Mouse (Mus musculus): Measurements from ENCODE around the gene Slc23a2. TPM values are rescaled to one million over a fixed set of nuclear protein-coding genes. Genes with fewer than 3 reads are reported as not detected.

Slc23a2 gene
- polyA plus RNA-seq, 1 experiment from 2014 or later: 10.0 TPM

- WGBS: 66% methylated on average over 5 of the region's 5 CpGs
- no peaks in the 10 kb centered on the region for H3K9me3 ChIP-seq
- H3K4me1 ChIP-seq: peaks cover 10% of the 10 kb centered on the region; the same call in 1 of the 2 replicates
- H3K27me3 ChIP-seq (replicated peaks): peaks cover 24% of the 10 kb centered on the region
- H3K4me3 ChIP-seq (replicated peaks): no peak overlapping the region
- peak overlapping the region; percentile 92 for H3K4me2 ChIP-seq
- no peak overlapping the region for H3K27ac ChIP-seq
- no peaks in the 10 kb centered on the region for H3K36me3 ChIP-seq
- no peak overlapping the region for H3K9ac ChIP-seq
- no peak for ATAC-seq (ENCODE audit: insufficient read depth, low FRiP score, low read depth)
These were observed 117.5 kb downstream of the Slc23a2 start for GRCm38 (mm10) chr2:132027366-132027765.

GRCm38 (mm10) chr2:132024028-132024427, 120.9 kb downstream of the Slc23a2 start:
- Histone ChIP-seq H3K36me3 (no peaks in the 10 kb centered on the region), H3K27ac (no peak overlapping the region), H3K9ac (no peak overlapping the region), H3K4me3 (replicated peaks) (no peak overlapping the region), H3K27me3 (replicated peaks) (peaks cover 18% of the 10 kb centered on the region), H3K4me1 (peaks cover 4% of the 10 kb centered on the region; the same call in 1 of the 2 replicates), H3K4me2 (no peak overlapping the region), H3K9me3 (no peaks in the 10 kb centered on the region)
- 60% methylated on average over 4 of the region's 4 CpGs for WGBS
- no peak for ATAC-seq (ENCODE audit: insufficient read depth, low FRiP score, low read depth)

GRCm38 (mm10) chr2:132022621-132023020, 122.3 kb downstream of the Slc23a2 start:
- Histone ChIP-seq H3K4me3 (replicated peaks) (no peak overlapping the region), H3K9me3 (no peaks in the 10 kb centered on the region), H3K4me2 (no peak overlapping the region), H3K9ac (no peak overlapping the region), H3K36me3 (no peaks in the 10 kb centered on the region), H3K4me1 (peaks cover 4% of the 10 kb centered on the region; the same call in 1 of the 2 replicates), H3K27me3 (replicated peaks) (peaks cover 5% of the 10 kb centered on the region), H3K27ac (no peak overlapping the region)
- WGBS: 76% methylated on average over 8 of the region's 8 CpGs
- ATAC-seq (ENCODE audit: insufficient read depth, low FRiP score, low read depth): no peak

GRCm38 (mm10) chr2:132021616-132022015, 123.3 kb downstream of the Slc23a2 start:
- H3K4me1 ChIP-seq: peaks cover 4% of the 10 kb centered on the region; the same call in 1 of the 2 replicates
- H3K27me3 ChIP-seq (replicated peaks): no peaks in the 10 kb centered on the region
- 0 out of 2 replicates have a peak, but pooled peaks have one; percentile 41 for ATAC-seq (ENCODE audit: insufficient read depth, low FRiP score, low read depth)
- H3K9ac ChIP-seq: no peak overlapping the region
- WGBS: 80% methylated on average over 4 of the region's 4 CpGs
- peak overlapping the region; percentile 11; the same call in 1 of the 2 replicates for H3K27ac ChIP-seq
- no peak overlapping the region for H3K4me2 ChIP-seq
- no peaks in the 10 kb centered on the region for H3K9me3 ChIP-seq
- H3K4me3 ChIP-seq (replicated peaks): no peak overlapping the region
- H3K36me3 ChIP-seq: no peaks in the 10 kb centered on the region

GRCm38 (mm10) chr2:132020991-132021541, 123.8 kb downstream of the Slc23a2 start:
- H3K9me3 ChIP-seq: no peaks in the 10 kb centered on the region
- no peak overlapping the region for H3K4me3 ChIP-seq (replicated peaks)
- H3K4me2 ChIP-seq: no peak overlapping the region
- 41% methylated on average over 5 of the region's 5 CpGs for WGBS
- H3K36me3 ChIP-seq: no peaks in the 10 kb centered on the region
- ATAC-seq (ENCODE audit: insufficient read depth, low FRiP score, low read depth): 0 out of 2 replicates have a peak, but pooled peaks have one; percentile 24
- peak overlapping the region; percentile 63; the same call in 1 of the 2 replicates for H3K27ac ChIP-seq
- H3K9ac ChIP-seq: no peak overlapping the region
- H3K27me3 ChIP-seq (replicated peaks): no peaks in the 10 kb centered on the region
- peaks cover 4% of the 10 kb centered on the region; the same call in 1 of the 2 replicates for H3K4me1 ChIP-seq

GRCm38 (mm10) chr2:132020420-132020819, 124.5 kb downstream of the Slc23a2 start:
- Histone ChIP-seq H3K9ac (no peak overlapping the region), H3K36me3 (no peaks in the 10 kb centered on the region), H3K27ac (no peak overlapping the region), H3K27me3 (replicated peaks) (no peaks in the 10 kb centered on the region), H3K4me1 (peaks cover 4% of the 10 kb centered on the region; the same call in 1 of the 2 replicates), H3K9me3 (no peaks in the 10 kb centered on the region), H3K4me2 (no peak overlapping the region), H3K4me3 (replicated peaks) (no peak overlapping the region)
- 64% methylated on average over 7 of the region's 7 CpGs for WGBS
- ATAC-seq (ENCODE audit: insufficient read depth, low FRiP score, low read depth): no peak

GRCm38 (mm10) chr2:132019372-132019811, 125.5 kb downstream of the Slc23a2 start:
- Histone ChIP-seq H3K9ac (no peak overlapping the region), H3K9me3 (no peaks in the 10 kb centered on the region), H3K27me3 (replicated peaks) (no peaks in the 10 kb centered on the region), H3K36me3 (no peaks in the 10 kb centered on the region), H3K4me2 (no peak overlapping the region), H3K4me1 (peaks cover 4% of the 10 kb centered on the region; the same call in 1 of the 2 replicates), H3K4me3 (replicated peaks) (no peak overlapping the region), H3K27ac (0 out of 2 replicates have a peak overlapping the region, but pooled peaks have one; percentile 23)
- 68% methylated on average over 3 of the region's 3 CpGs for WGBS
- no peak for ATAC-seq (ENCODE audit: insufficient read depth, low FRiP score, low read depth)

- H3K27me3 ChIP-seq (replicated peaks): no peaks in the 10 kb centered on the region
- peaks cover 4% of the 10 kb centered on the region; the same call in 1 of the 2 replicates for H3K4me1 ChIP-seq
- no peak overlapping the region for H3K9ac ChIP-seq
- H3K36me3 ChIP-seq: no peaks in the 10 kb centered on the region
- H3K4me2 ChIP-seq: no peak overlapping the region
- 58% methylated on average over 4 of the region's 4 CpGs for WGBS
- H3K4me3 ChIP-seq (replicated peaks): no peak overlapping the region
- no peaks in the 10 kb centered on the region for H3K9me3 ChIP-seq
- ATAC-seq (ENCODE audit: insufficient read depth, low FRiP score, low read depth): no peak
- no peak overlapping the region for H3K27ac ChIP-seq
These were observed 126.8 kb downstream of the Slc23a2 start for GRCm38 (mm10) chr2:132018156-132018555.

GRCm38 (mm10) chr2:132017611-132018010, 127.3 kb downstream of the Slc23a2 start:
- H3K27me3 ChIP-seq (replicated peaks): no peaks in the 10 kb centered on the region
- no peak for ATAC-seq (ENCODE audit: insufficient read depth, low FRiP score, low read depth)
- H3K4me3 ChIP-seq (replicated peaks): no peak overlapping the region
- no peaks in the 10 kb centered on the region for H3K9me3 ChIP-seq
- H3K4me2 ChIP-seq: no peak overlapping the region
- WGBS: 30% methylated on average over 7 of the region's 7 CpGs
- no peaks in the 10 kb centered on the region for H3K36me3 ChIP-seq
- no peak overlapping the region for H3K27ac ChIP-seq
- no peak overlapping the region for H3K9ac ChIP-seq
- peaks cover 4% of the 10 kb centered on the region; the same call in 1 of the 2 replicates for H3K4me1 ChIP-seq

GRCm38 (mm10) chr2:132016034-132016433, 128.9 kb downstream of the Slc23a2 start:
- Histone ChIP-seq H3K27me3 (replicated peaks) (no peaks in the 10 kb centered on the region), H3K4me2 (no peak overlapping the region), H3K9me3 (no peaks in the 10 kb centered on the region), H3K36me3 (no peaks in the 10 kb centered on the region), H3K4me3 (replicated peaks) (no peak overlapping the region), H3K9ac (no peak overlapping the region), H3K27ac (no peak overlapping the region), H3K4me1 (no peaks in the 10 kb centered on the region)
- WGBS: 93% methylated on average over 1 of the region's 1 CpGs
- ATAC-seq (ENCODE audit: insufficient read depth, low FRiP score, low read depth): no peak

- Histone ChIP-seq H3K36me3 (0 out of 2 replicates have a peak, but pooled peaks cover 2% of the 10 kb centered on the region), H3K9ac (no peak overlapping the region), H3K27me3 (replicated peaks) (no peaks in the 10 kb centered on the region), H3K27ac (no peak overlapping the region), H3K4me1 (no peaks in the 10 kb centered on the region), H3K9me3 (no peaks in the 10 kb centered on the region), H3K4me2 (no peak overlapping the region), H3K4me3 (replicated peaks) (no peak overlapping the region)
- WGBS: 85% methylated on average over 4 of the region's 4 CpGs
- no peak for ATAC-seq (ENCODE audit: insufficient read depth, low FRiP score, low read depth)
These were observed 131.8 kb downstream of the Slc23a2 start for GRCm38 (mm10) chr2:132013152-132013551.

GRCm38 (mm10) chr2:132010781-132011180, 134.1 kb downstream of the Slc23a2 start:
- Histone ChIP-seq H3K36me3 (0 out of 2 replicates have a peak, but pooled peaks cover 2% of the 10 kb centered on the region), H3K4me1 (0 out of 2 replicates have a peak, but pooled peaks cover 5% of the 10 kb centered on the region), H3K9me3 (no peaks in the 10 kb centered on the region), H3K4me3 (replicated peaks) (no peak overlapping the region), H3K27ac (no peak overlapping the region), H3K4me2 (no peak overlapping the region), H3K27me3 (replicated peaks) (no peaks in the 10 kb centered on the region), H3K9ac (no peak overlapping the region)
- WGBS: 82% methylated on average over 2 of the region's 2 CpGs
- ATAC-seq (ENCODE audit: insufficient read depth, low FRiP score, low read depth): no peak

Measured in stomach, embryonic 15.5 days (tissue).